Mouse (Mus musculus) embryonic facial prominence, embryonic 12.5 days (tissue): ENCODE results near the gene Psmc1. TPM values are rescaled to one million over a fixed set of nuclear protein-coding genes. Genes with fewer than 3 reads are reported as not detected.

Source experiments
- ATAC-seq: fragments of 200-750 bp; cut with Nextera tagmentation; 2 replicates; pipeline ENCODE4 v1.8.0; 2017; ENCODE audit not compliant: insufficient number of reproducible peaks, insufficient read depth, low FRiP score, low TSS enrichment
- H3K27ac ChIP-seq: fragments of 300-500 bp; sonication (generic); 2 replicates; pipeline ENCODE4 v1.5.1; 2016; ENCODE audit warnings: mild to moderate bottlenecking
- H3K27me3 ChIP-seq: fragments of 300-500 bp; sonication (generic); 2 replicates; pipeline ENCODE4 v1.6.1; 2016; ENCODE audit warnings: mild to moderate bottlenecking, moderate library complexity
- H3K36me3 ChIP-seq: fragments of 300-500 bp; sonication (generic); 2 replicates; pipeline ENCODE4 v1.6.1; 2016; ENCODE audit warnings: mild to moderate bottlenecking
- H3K4me1 ChIP-seq: fragments of 300-500 bp; sonication (generic); 2 replicates; pipeline ENCODE4 v1.6.1; 2016
- H3K4me2 ChIP-seq: fragments of 300-500 bp; sonication (generic); replicated peaks from 2 replicates; pipeline ENCODE4 v1.6.1; 2016; ENCODE audit warnings: mild to moderate bottlenecking, moderate library complexity
- H3K4me3 ChIP-seq: fragments of 300-500 bp; sonication (generic); 2 replicates; pipeline ENCODE4 v1.5.1; 2016; ENCODE audit warnings: mild to moderate bottlenecking
- H3K9ac ChIP-seq: fragments of 300-500 bp; sonication (generic); 2 replicates; pipeline ENCODE4 v1.6.1; 2016; ENCODE audit warnings: mild to moderate bottlenecking, moderate library complexity
- H3K9me3 ChIP-seq: fragments of 300-500 bp; sonication (generic); 2 replicates; pipeline ENCODE4 v1.6.1; 2016; ENCODE audit warnings: mild to moderate bottlenecking, moderate library complexity
- WGBS: fragments of 180-500 bp; shearing (Covaris S2); methylation state at CpG from one replicate; pipeline ENCODE4 v1.1.7; 2016; 5-methylcytosine and 5-hydroxymethylcytosine counted together
- polyA plus RNA-seq: library from polyadenylated mRNA; unstranded; fragments of >200 nt; fragmentation: Nextera tagmentation; extraction: Ambion mirVana; gene quantifications from 2 replicates; pipeline ENCODE4 v1.2.1, GENCODE M21; 2016

Gene Psmc1
- polyA plus RNA-seq, 1 experiment from 2014 or later = 307 TPM

- Histone ChIP-seq H3K4me1 (peaks cover 8% of the 10 kb centered on the region; the same call in 1 of the 2 replicates), H3K36me3 (no peaks in the 10 kb centered on the region), H3K27ac (0 out of 2 replicates have a peak within 1 kb of the TSS, but pooled peaks have one; percentile 41), H3K4me3 (peak within 1 kb of the TSS; percentile 55), H3K9me3 (no peaks in the 10 kb centered on the region), H3K9ac (peak within 1 kb of the TSS; percentile 58), H3K4me2 (peak within 1 kb of the TSS; percentile 64), H3K27me3 (no peaks in the 10 kb centered on the region)
- ATAC-seq = peak; percentile 96
- WGBS = under 1% methylated on average over 26 of the region's 26 CpGs
Measured at GRCm38 (mm10) chr12:100159261-100159975, 49.5 kb downstream of the Psmc1 start, which contains the start of gene Nrde2. Gene Nrde2, minus strand, starts transcription at chr12:100159653.

GRCm38 (mm10) chr12:100164991-100165500, 55.1 kb downstream of the Psmc1 start:
- Histone ChIP-seq H3K36me3 (no peaks in the 10 kb centered on the region), H3K4me3 (no peak overlapping the region), H3K9ac (no peak overlapping the region), H3K27me3 (no peaks in the 10 kb centered on the region), H3K27ac (no peak overlapping the region), H3K4me1 (peaks cover 6% of the 10 kb centered on the region; the same call in 1 of the 2 replicates), H3K4me2 (no peak overlapping the region), H3K9me3 (no peaks in the 10 kb centered on the region)
- 74% methylated on average over 7 of the region's 7 CpGs for WGBS
- no peak for ATAC-seq

GRCm38 (mm10) chr12:100166177-100166576, 56.2 kb downstream of the Psmc1 start:
- Histone ChIP-seq H3K36me3 (no peaks in the 10 kb centered on the region), H3K4me1 (peaks cover 6% of the 10 kb centered on the region; the same call in 1 of the 2 replicates), H3K9me3 (no peaks in the 10 kb centered on the region), H3K4me3 (no peak overlapping the region), H3K27me3 (no peaks in the 10 kb centered on the region), H3K4me2 (no peak overlapping the region), H3K27ac (no peak overlapping the region), H3K9ac (no peak overlapping the region)
- no peak for ATAC-seq
- WGBS = 29% methylated on average over 3 of the region's 3 CpGs

- no peaks in the 10 kb centered on the region for H3K9me3 ChIP-seq
- no peaks in the 10 kb centered on the region for H3K27me3 ChIP-seq
- peaks cover 6% of the 10 kb centered on the region; the same call in 1 of the 2 replicates for H3K4me1 ChIP-seq
- no peak overlapping the region for H3K9ac ChIP-seq
- H3K27ac ChIP-seq = no peak overlapping the region
- no peak overlapping the region for H3K4me3 ChIP-seq
- H3K36me3 ChIP-seq = no peaks in the 10 kb centered on the region
- no peak overlapping the region for H3K4me2 ChIP-seq
- no peak for ATAC-seq
- 85% methylated on average over 8 of the region's 8 CpGs for WGBS
Measured at GRCm38 (mm10) chr12:100166939-100167338, 57.0 kb downstream of the Psmc1 start.

- no peak overlapping the region for H3K4me2 ChIP-seq
- H3K9ac ChIP-seq = no peak overlapping the region
- WGBS = 86% methylated on average over 1 of the region's 1 CpGs
- H3K9me3 ChIP-seq = no peaks in the 10 kb centered on the region
- H3K4me3 ChIP-seq = no peak overlapping the region
- no peaks in the 10 kb centered on the region for H3K36me3 ChIP-seq
- H3K27ac ChIP-seq = peak overlapping the region; percentile 61; the same call in 1 of the 2 replicates
- H3K4me1 ChIP-seq = peaks cover 6% of the 10 kb centered on the region; the same call in 1 of the 2 replicates
- H3K27me3 ChIP-seq = no peaks in the 10 kb centered on the region
- no peak for ATAC-seq
Measured at GRCm38 (mm10) chr12:100167502-100167901, 57.5 kb downstream of the Psmc1 start.

- WGBS = 13% methylated on average over 28 of the region's 28 CpGs
- H3K4me3 ChIP-seq = peak overlapping the region; percentile 28; the same call in 1 of the 2 replicates
- H3K9ac ChIP-seq = no peak overlapping the region; the same call in 1 of the 2 replicates
- no peaks in the 10 kb centered on the region for H3K9me3 ChIP-seq
- ATAC-seq = peak; percentile 58; the same call in 1 of the 2 replicates
- no peaks in the 10 kb centered on the region for H3K36me3 ChIP-seq
- peak overlapping the region; percentile 61 for H3K27ac ChIP-seq
- peaks cover 6% of the 10 kb centered on the region; the same call in 1 of the 2 replicates for H3K4me1 ChIP-seq
- no peaks in the 10 kb centered on the region for H3K27me3 ChIP-seq
- peak overlapping the region; percentile 51 for H3K4me2 ChIP-seq
Measured at GRCm38 (mm10) chr12:100167931-100168871, 58.2 kb downstream of the Psmc1 start.

GRCm38 (mm10) chr12:100172481-100172880, 62.5 kb downstream of the Psmc1 start:
- H3K4me2 ChIP-seq = no peak overlapping the region
- no peaks in the 10 kb centered on the region for H3K9me3 ChIP-seq
- peaks cover 6% of the 10 kb centered on the region; the same call in 1 of the 2 replicates for H3K4me1 ChIP-seq
- WGBS = 74% methylated on average over 7 of the region's 7 CpGs
- H3K27me3 ChIP-seq = no peaks in the 10 kb centered on the region
- no peak overlapping the region for H3K27ac ChIP-seq
- no peak overlapping the region for H3K9ac ChIP-seq
- H3K36me3 ChIP-seq = no peaks in the 10 kb centered on the region
- ATAC-seq = no peak
- no peak overlapping the region for H3K4me3 ChIP-seq

Other genes with a start within 250 kb of the Psmc1 start
- 17.6 and 18.6 TPM in 2 replicates for gene Efcab11, start 225.7 kb upstream of the Psmc1 start, polyA plus RNA-seq
- gene Tdp1, start 225.6 kb upstream of the Psmc1 start, polyA plus RNA-seq = 71.5 and 76.6 TPM in 2 replicates
- 1.5 TPM in 2 replicates for gene Kcnk13, start 145.7 kb upstream of the Psmc1 start, polyA plus RNA-seq
- gene Nrde2, start 49.5 kb downstream of the Psmc1 start, polyA plus RNA-seq = 16.7 and 17.0 TPM in 2 replicates
- gene Calm1, start 89.3 kb downstream of the Psmc1 start, polyA plus RNA-seq = 1,186 and 1,211 TPM in 2 replicates